Mouse (Mus musculus) heart, adult 8-10 months (tissue): ENCODE data around the gene Pde4d. TPM values are rescaled to one million over a fixed set of nuclear protein-coding genes. Genes with fewer than 3 reads are reported as not detected.

ENCODE experiments used
- DNase-seq: peaks from one replicate; pipeline ENCODE4 v3.0.0; 2022; ENCODE audit warnings: low spot score
- total RNA-seq, 4 experiments: library from RNA; stranded (reverse); gene quantifications; 2 replicates each; pipeline ENCODE4 v1.2.4; 2022

The Pde4d gene
- total RNA-seq, 4 experiments from 2014 or later, result 35.5 to 45.7 (median 42.5) TPM

GRCm38 (mm10) chr13:109623201-109623600 is 1173.5 kb downstream of the Pde4d start:
- DNase-seq, result no peak

- DNase-seq, result no peak
Observed at GRCm38 (mm10) chr13:109624772-109625349, 1175.1 kb downstream of the Pde4d start.

- DNase-seq, result no peak
Observed at GRCm38 (mm10) chr13:109625466-109626129, 1175.8 kb downstream of the Pde4d start.

- no peak for DNase-seq
Observed at GRCm38 (mm10) chr13:109627265-109627664, 1177.5 kb downstream of the Pde4d start.

GRCm38 (mm10) chr13:109628606-109629005 is 1178.9 kb downstream of the Pde4d start:
- no peak for DNase-seq

GRCm38 (mm10) chr13:109629216-109629615 is 1179.5 kb downstream of the Pde4d start:
- DNase-seq, result no peak

- DNase-seq, result no peak
Observed at GRCm38 (mm10) chr13:109631399-109632026, 1181.8 kb downstream of the Pde4d start.

- no peak for DNase-seq
Observed at GRCm38 (mm10) chr13:109632387-109633036, 1182.8 kb downstream of the Pde4d start.

- DNase-seq, result no peak
Observed at GRCm38 (mm10) chr13:109633037-109633418, 1183.3 kb downstream of the Pde4d start.

GRCm38 (mm10) chr13:109635901-109636520 is 1186.3 kb downstream of the Pde4d start:
- no peak for DNase-seq

GRCm38 (mm10) chr13:109638273-109638672 is 1188.5 kb downstream of the Pde4d start:
- no peak for DNase-seq

GRCm38 (mm10) chr13:109639286-109639685 is 1189.5 kb downstream of the Pde4d start:
- no peak for DNase-seq

GRCm38 (mm10) chr13:109641562-109641961 is 1191.8 kb downstream of the Pde4d start:
- no peak for DNase-seq

- no peak for DNase-seq
Observed at GRCm38 (mm10) chr13:109643419-109643818, 1193.7 kb downstream of the Pde4d start.

GRCm38 (mm10) chr13:109644086-109644485 is 1194.3 kb downstream of the Pde4d start:
- DNase-seq, result no peak

GRCm38 (mm10) chr13:109645284-109645909 is 1195.6 kb downstream of the Pde4d start:
- DNase-seq, result no peak

- no peak for DNase-seq
Observed at GRCm38 (mm10) chr13:109645910-109646284, 1196.1 kb downstream of the Pde4d start.

- no peak for DNase-seq
Observed at GRCm38 (mm10) chr13:109646597-109647232, 1197.0 kb downstream of the Pde4d start.

GRCm38 (mm10) chr13:109647479-109648199 is 1197.9 kb downstream of the Pde4d start:
- no peak for DNase-seq

GRCm38 (mm10) chr13:109648311-109648710 is 1198.6 kb downstream of the Pde4d start:
- no peak for DNase-seq
